Mouse (Mus musculus): ENCODE measurements around the gene Mrpl3.
"Not testable (repeated sequence)": the region's sequence is repeated elsewhere in the genome, so short reads cannot be mapped to it uniquely, and the experiment has no call there.

The Mrpl3 gene

DNA sequence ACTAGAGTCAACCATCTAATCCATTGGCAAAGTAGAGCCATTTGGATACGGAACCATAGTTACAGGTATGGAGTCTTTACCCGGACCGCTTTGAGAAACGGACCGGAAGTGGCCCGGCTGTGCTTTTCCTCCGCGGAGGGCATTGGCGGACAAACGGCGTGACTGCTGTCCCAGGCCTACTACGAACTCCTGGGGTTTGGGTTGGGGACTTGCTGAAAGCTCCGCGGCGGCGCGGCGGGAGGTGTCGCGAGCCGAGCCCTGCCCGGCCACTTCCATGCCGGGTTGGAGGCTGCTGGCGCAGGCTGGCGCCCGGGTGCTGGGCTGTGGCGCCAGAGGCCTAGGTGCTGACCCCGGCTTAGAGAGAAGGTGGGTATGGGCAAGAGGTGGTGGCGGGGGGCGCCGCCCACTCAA is at the start of gene Mrpl3:
Gene Mrpl3, plus strand, starts transcription at position 93 of the 411 bp plus-strand sequence.
- DNase-seq (ENCODE audit: low spot score in 2 of 2) = peak; percentile 60 to 82

DNA sequence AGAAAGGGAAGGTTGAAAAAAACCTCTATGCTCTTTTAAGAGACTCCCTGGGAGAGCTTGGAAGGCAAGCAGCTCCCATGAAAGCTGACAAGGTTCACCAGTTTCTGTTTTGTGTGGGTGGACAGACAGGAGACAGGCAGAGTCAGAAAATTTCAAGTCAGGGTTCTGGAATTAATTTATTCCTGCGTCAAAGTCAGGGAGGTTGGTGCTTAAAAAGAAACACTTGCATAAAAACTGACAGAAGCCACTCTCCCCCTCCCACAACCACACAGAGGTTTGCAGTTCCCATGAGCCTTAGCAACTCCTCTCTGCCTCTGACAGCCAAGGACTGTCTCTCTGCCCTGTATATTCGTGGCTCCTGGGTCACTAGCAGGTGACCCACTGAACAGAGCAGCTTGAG is 42.3 kb upstream of the Mrpl3 start:
- DNase-seq (ENCODE audit: low spot score in 2 of 2) = no peak

DNA sequence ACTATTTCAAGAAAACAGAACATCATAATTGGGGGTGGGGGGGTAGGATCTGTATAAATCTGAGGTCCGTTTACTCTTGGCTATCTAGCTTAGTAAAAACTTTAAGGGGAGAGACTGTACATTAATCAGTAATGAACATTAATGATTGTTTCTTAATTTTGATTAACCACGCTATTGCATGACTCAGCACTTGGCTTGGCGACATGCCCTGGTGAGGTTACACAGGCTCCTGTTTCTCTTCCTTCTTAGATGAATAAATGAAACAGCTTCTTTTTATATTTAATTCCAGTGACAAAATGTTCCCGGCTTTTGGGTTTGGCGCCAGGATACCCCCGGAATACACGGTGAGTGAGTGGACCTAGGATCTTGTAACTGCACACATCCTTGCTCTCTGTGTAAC is 34.9 kb upstream of the Mrpl3 start:
- no peak for DNase-seq (ENCODE audit: low spot score in 2 of 2)

DNA sequence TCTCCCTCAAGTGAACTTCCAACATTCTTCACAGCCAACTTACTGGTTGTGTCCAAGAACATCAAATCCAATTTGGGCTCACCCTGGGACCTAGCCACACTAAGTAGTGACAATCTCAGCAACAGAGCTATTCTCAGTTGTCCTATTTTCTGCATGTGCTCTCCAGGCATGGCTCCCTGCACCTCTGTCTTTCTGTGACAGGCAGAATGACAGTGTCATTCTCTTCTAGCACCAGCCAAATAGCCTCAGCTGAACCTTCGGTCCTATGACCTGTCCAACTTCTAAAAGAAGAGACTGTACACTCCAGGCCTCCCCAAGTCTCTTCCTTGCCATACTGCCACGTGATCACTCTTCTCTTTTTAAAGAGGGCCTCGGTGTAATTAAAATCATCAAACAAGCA is 24.7 kb upstream of the Mrpl3 start:
- DNase-seq (ENCODE audit: low spot score in 2 of 2) = no peak

DNA sequence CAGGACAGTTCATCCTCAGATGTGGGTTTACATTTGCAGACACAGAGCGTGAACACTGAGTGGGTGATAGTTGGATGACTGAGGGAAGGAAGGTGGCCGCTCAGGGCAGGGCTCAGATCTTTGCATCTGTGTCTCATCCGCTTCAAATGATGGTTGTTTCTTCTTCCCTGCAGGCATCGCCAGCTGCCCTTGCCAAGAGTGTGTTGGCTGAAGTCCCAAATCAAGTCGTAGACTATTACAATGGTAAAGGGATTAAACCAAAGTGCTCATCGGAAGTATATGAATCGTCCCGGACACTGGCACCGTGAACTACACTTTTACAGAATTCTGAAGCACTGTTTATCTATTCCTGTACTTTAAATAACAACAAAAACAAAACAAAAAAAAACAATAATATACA is 20.5 kb upstream of the Mrpl3 start:
- DNase-seq (ENCODE audit: low spot score in 2 of 2) = no peak

DNA sequence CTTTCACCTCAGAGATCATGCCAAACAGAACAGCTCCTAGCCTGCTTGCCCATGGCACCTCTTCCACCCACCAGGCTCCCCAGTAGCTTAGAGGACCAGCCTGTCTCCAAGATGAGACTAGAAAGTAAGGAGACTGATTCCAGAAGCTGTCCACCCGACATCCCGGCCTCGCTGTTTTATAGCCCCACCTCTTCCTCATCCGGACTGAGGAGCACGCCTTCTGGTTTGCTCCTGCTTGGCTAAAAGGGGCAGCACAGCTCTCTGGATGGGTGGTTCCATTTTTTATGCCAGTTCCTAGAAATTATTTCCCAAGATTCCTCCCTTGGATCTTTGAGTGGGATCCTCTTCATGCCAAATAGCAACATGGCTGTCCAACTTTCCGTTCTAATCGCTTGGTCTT is 19.4 kb upstream of the Mrpl3 start:
- DNase-seq (ENCODE audit: low spot score in 2 of 2) = no peak

DNA sequence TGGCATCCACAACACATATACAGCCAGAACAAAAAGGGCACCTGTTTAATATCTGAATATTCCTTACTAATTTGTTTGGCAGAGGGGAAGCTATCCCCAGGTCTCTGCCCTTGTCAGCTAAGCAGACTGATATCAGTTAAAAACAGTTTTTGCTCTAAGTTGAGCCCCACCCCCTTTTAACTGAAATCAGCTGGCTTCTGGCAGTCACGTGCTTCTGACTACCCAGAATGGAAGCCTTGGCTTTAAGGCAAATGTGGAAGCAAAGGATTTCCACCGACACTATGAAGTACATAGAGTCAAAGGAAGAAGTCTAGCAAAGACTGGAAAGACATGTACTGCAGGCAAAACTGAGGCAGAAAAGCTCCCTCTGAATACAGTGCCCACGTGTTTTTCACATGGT is 15.2 kb upstream of the Mrpl3 start:
- no peak for DNase-seq (ENCODE audit: low spot score in 2 of 2)

DNA sequence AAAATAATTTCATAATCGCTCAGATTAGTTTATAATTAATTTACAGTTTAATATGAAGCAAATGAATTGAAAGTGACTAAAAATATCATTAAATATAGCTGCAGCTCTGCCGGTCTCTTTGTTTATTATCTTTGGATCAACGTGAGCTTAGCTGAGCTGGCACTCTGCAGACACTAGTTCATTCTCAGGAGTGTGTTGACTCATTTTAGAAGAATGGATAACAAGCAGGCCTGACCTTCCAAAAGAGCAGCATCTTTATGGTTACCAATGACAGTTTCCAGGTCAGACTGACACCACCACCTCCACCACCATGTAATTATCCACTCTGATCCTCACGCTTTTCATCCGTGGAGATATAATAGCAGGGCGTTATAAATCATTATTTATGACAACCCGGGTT is 7.0 kb upstream of the Mrpl3 start:
- DNase-seq (ENCODE audit: low spot score in 2 of 2) = no peak

DNA sequence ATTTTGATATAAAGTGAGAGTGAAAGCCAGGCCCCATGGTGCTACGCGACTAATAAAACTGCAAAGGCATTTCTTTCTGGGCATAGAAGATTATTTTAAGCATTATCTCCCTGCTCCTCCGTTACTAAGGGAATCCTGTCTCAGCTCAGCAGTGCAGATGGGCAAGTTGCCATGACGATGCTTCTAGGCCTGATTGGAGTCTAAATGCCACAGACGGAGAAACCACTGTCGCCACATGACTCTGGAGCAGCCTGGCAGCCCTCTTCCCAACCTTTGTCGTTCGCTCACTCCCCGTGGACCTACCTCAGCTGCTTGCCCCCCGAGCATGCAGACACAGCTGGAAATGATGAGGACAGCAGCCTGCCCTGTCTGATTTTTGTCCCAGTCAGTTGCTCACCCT is 4.7 kb upstream of the Mrpl3 start:
- DNase-seq (ENCODE audit: low spot score in 2 of 2) = peak; percentile 67 to 68

DNA sequence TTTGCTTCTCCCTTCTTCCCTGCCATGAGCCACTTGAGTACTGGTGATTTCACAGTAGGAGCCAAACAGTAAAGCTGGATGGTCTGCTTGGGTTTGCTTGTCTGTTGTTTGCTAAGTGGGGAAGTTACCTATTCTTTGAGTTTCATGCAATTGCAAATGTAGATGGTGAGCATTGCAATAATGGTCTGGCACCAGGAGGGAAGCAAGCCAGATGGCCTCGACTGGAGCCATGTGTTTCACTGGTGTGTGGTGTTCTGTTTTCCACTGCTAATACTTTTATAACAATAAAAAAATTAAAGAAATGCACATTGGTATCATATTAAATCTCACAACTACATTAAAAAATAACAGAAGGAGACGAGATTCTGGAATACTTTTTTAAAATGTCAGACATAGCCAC is 3.4 kb upstream of the Mrpl3 start:
- DNase-seq (ENCODE audit: low spot score in 2 of 2) = no peak

DNA sequence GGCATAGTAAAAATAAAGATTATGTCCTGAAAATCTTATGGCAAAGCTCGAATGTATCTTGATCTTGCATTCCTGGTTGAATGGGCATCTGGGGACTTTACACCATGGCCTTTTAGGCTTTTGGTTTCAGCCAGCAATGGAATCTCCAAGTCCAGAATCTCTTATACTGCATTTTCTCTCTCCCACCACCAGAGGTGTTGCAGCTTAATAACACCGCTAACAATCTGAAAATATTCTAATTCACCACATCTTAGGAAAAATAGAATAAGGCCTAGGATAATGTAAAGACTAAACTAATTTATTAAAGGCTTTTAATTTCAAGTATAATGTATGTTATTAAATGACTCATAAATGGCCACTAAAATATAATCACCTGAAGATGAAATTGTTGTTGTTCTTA is 2.8 kb upstream of the Mrpl3 start:
- no peak for DNase-seq (ENCODE audit: low spot score in 2 of 2)

DNA sequence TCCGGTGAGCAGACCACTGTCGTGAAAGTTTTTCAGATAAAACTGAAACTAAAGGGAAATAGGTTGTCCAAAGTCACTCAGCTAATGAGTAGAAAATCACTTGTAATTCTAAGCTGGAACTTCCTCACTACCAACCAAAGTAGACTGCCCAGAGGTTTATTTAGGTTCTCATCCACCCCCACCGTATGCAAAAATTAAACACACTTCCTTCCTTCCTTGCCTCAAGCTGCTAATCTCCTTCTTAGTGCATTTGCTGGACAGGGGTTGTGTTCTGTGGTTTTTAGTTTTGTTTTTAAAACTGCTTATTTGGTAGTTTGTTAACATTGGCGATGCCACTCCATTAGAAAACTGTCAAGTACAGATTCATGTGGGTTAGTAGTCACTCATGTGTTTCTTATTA is 773 bp downstream of the Mrpl3 start:
- no peak for DNase-seq (ENCODE audit: low spot score in 2 of 2)

DNA sequence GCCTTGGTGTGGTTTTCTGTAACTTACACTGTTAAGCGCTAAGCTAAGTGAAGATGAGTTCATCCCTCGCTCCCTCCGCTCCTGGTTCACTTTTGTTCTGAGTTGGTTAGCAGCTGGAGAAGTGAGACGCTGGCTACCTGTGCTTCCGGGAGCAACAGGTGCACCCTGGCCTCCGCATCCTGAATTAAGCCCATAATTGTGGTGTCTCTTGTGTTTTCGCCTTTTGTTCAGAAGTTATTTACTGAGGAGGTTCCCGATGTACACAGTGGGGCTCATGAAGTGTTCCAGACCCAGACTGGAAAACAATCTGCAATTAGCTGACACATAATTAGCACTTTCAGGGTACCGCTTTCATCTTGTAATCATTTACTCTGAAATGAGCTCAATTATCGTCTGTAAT is 16.1 kb downstream of the Mrpl3 start:
- no peak for DNase-seq (ENCODE audit: low spot score in 2 of 2)

DNA sequence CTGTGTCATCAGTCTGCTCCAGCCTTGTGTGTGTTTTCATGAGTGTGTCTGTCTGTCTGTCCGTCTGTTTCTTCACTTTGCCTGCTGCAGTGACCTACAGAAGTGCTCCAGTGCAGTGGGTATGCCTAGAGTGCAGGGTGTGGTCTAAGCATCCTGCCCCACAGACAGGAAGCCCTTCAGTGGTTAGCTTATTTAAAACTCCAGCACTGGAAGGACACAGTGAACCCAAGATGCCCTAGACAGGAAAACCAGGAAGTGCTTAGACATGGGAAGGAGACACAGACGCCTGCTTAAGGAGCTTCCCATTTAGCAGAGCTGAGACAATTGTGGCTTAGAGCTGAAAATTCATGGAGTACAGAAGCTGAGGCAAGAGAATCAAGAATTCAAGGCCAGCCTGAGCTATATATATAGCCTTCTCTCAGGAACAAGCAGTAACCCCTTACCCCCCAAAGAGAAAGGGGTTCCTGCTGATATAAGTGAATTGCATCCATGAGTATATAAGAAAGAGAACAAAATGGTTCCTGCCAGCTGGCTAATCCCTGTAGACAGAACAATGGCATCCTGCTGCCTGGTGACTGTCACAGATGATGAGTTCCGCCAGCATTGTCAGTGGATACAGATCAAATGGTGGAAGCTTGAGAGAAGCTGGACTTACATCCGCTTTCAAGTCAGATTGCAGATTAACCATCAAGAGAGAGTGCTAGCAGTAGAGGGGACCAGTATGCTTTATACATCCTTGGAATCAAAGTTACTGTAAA is 20.1 kb downstream of the Mrpl3 start:
- DNase-seq (ENCODE audit: low spot score in 2 of 2) = no peak

DNA sequence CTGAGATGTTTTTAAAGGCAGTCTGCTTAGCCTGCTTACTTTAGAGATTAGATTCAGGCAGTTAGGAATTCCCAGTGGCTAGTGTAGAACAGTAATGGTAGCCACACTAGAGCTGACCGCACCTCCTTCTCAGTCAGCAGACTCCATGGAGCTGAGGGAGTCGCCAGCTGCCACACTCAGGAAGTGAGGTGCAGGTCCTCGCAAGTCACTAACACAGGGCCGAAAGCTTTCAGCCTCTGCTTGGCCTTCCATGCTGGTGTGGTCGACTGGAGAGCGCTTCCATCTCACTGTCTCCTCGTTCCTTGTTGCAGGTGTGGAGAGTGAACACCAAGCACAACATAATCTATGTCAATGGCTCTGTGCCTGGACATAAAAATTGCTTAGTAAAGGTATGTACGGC is 21.8 kb downstream of the Mrpl3 start:
- DNase-seq (ENCODE audit: low spot score in 2 of 2) = no peak

DNA sequence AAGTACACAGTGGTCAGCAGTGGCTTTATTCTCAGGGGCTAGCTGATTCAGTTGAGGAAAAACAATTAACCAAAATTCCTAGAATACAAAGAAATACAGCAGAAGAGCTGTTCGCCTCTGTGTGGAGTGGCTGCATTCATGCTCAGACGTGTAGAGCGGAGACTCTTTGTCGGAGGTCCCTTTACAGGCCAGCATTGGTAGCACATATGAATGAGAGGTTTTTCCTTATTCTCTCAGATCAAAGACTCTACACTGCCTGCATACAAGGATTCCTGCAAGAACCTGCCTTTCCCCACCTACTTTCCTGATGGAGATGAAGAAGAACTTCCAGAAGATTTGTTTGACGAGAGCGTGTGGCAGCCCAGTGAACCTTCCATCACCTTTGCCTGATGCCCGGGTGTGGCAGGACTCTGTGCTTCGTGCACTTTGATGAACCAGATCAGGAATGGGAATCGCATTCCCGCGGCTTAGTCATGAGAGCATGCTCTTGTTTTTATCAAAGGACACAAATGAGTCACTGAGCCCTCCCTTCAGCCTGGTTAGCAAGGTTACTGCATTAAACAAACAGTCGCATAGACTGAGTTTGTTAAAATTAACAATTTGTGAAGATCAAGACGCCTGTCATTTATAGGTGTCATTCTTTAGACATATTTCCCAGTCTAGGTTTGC is 23.9 kb downstream of the Mrpl3 start:
- no peak for DNase-seq (ENCODE audit: low spot score in 2 of 2)

DNA sequence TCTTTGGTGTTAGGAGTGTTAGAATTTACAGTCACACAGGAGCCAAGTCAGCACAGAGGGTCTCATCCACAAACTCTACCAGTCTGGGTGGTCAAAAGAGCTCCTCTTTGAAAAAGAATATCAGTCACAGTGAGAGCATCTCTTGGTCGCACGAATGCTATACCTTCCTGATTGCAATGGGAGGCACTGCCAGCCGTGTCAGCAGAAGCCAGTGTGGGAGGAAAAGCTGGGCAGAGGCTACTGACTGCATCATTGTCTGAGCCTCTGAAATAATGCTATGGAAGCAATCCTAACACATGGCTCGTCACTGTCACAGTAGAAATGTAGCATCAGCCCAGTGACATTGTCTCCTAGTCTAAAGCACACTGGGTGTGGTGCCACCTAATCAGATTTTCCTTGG is 25.4 kb downstream of the Mrpl3 start:
- DNase-seq (ENCODE audit: low spot score in 2 of 2) = no peak

DNA sequence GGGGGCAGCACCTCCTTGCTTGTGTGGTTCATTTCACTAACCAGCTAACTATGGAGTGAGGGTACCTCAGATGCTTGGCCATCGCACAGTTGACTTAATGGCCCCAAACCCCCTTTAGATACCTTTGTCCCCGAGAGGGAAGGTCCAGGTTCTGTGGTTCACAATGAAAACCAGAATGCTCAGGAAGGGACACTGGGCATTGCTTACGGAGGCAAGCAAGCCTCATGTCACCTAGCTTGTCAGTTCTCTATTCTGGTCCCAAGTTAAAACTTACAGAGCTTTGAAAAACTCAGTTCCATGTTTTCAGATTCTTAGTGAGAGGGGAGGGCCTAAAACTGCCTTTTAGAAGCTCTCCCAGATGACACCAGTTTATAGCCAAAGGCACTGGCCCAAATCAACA is 27.2 kb downstream of the Mrpl3 start:
- no peak for DNase-seq (ENCODE audit: low spot score in 2 of 2)

DNA sequence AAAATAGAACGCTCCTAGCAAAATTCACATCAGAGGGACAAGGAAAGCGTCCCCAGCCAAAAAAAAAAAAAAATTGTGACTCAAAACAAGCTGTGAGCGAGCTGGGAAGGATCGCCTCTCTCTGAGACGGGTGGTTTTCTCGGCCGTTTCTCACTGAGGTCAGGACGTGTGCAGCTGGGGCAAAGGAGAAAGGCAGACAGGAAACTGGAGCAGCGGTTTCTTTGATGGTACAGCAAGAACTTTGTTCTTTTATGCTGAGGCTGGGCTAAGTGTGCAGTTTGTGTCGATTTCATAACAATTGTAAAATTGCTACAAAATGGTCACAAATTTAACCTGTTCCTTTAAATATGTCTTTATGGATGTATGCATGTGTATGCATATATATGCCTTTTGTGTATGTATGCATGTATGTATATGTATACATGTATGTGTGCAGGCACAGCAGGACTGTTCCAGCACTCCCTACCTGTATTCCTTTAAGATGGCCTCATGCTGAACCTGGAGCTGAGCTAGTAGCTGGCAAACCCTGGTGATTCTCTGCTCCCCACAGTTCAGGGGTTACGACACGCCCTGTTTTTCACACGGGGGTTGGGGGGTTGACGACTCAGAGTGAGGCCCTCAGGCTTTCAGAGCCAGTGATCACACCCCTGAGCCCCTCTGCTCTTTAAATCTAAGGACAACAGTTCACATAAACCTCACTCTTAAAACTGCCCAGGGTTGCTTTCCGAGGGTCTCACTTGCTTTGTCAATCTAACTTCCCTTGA is 48.0 kb downstream of the Mrpl3 start:
- DNase-seq (ENCODE audit: low spot score in 2 of 2) = no peak

DNA sequence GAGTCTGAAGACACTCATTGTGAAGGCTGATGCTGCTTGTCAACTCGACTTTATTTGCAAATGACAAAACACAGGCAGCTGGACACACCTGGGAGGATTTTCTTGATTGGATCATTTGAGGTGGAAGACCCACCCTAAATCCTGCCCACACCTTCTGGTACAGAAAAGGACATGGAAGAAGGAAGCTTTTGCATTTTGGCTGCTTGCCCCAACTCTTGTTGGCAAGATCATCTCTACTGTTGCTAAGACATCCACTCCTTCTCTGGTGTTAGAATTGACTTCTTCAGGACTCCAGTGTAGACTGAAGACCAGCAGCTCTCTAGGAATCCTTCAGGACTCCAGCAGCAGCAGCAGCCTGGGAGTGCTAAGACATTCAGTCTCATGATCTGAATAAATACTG is 48.9 kb downstream of the Mrpl3 start:
- no peak for DNase-seq (ENCODE audit: low spot score in 2 of 2)

DNA sequence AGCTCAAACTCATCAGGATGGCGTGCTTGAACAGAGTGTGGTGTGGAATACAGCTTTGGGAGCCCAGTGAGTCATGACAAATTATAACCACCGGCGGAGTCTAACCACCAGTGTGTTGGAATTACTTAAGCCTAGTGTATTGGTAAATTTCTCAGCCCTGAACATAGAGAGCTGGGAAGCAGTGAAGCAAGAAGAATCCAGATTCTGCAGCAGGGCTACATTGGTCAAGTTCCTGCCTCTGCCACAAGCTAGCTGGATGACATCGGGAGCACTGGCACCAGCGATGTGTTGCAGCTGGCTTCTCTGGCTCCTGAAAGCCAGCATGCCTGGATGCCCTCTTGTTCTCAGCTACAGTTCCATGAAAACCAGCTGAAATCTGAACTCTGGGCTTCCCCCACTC is 50.9 kb downstream of the Mrpl3 start:
- DNase-seq (ENCODE audit: low spot score in 2 of 2) = no peak

DNA sequence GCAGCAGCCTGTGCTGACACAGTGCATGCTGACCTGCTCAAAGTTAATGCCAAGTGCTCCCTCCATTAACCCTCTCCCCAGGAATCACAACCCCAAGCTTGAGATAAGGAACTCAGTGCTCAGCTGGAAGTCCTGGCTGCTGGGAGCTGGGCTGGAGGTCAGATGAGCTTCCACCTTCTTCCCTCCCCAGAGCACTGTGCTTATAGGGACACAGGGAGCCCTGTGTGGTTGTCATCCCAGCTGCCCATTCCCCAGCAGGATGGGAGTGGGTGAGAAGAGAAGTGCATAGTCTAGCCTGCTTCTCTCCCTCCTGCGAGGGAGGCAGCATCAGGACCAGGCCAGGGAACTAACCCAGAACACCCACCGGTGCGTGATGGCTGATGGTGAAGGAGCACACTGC is 72.2 kb downstream of the Mrpl3 start:
- not testable (repeated sequence) for DNase-seq (ENCODE audit: low spot score in 2 of 2)

Measured in frontal cortex, postnatal 10 days (tissue).